Mouse (Mus musculus): ENCODE measurements around the gene Nrxn3.

Gene Nrxn3

GRCm38 (mm10) chr12:90196161-90196560 is 1473.5 kb downstream of the Nrxn3 start:
- DNase-seq: no peak

GRCm38 (mm10) chr12:90197994-90198393 is 1475.3 kb downstream of the Nrxn3 start:
- no peak for DNase-seq

- no peak for DNase-seq
Measured at GRCm38 (mm10) chr12:90202501-90202900, 1479.8 kb downstream of the Nrxn3 start.

GRCm38 (mm10) chr12:90211410-90211809 is 1488.7 kb downstream of the Nrxn3 start:
- no peak for DNase-seq

GRCm38 (mm10) chr12:90217060-90217459 is 1494.4 kb downstream of the Nrxn3 start:
- DNase-seq: no peak

GRCm38 (mm10) chr12:90229062-90229461 is 1506.4 kb downstream of the Nrxn3 start:
- DNase-seq: no peak

- DNase-seq: no peak
Measured at GRCm38 (mm10) chr12:90236093-90236492, 1513.4 kb downstream of the Nrxn3 start.

- no peak for DNase-seq
Measured at GRCm38 (mm10) chr12:90260301-90260700, 1537.6 kb downstream of the Nrxn3 start.

- no peak for DNase-seq
Measured at GRCm38 (mm10) chr12:90268111-90268510, 1545.4 kb downstream of the Nrxn3 start.

GRCm38 (mm10) chr12:90270763-90271379 is 1548.2 kb downstream of the Nrxn3 start:
- no peak for DNase-seq

- DNase-seq: no peak
Measured at GRCm38 (mm10) chr12:90274621-90275236, 1552.1 kb downstream of the Nrxn3 start.

- DNase-seq: no peak
Measured at GRCm38 (mm10) chr12:90281236-90281635, 1558.6 kb downstream of the Nrxn3 start.

GRCm38 (mm10) chr12:90283022-90283421 is 1560.3 kb downstream of the Nrxn3 start:
- no peak for DNase-seq

- DNase-seq: no peak
Measured at GRCm38 (mm10) chr12:90302671-90303070, 1580.0 kb downstream of the Nrxn3 start.

GRCm38 (mm10) chr12:90331806-90332205 is 1609.1 kb downstream of the Nrxn3 start:
- DNase-seq: no peak

- no peak for DNase-seq
Measured at GRCm38 (mm10) chr12:90332459-90332858, 1609.8 kb downstream of the Nrxn3 start.

- no peak for DNase-seq
Measured at GRCm38 (mm10) chr12:90337496-90338228, 1615.0 kb downstream of the Nrxn3 start.

GRCm38 (mm10) chr12:90338229-90338557 is 1615.5 kb downstream of the Nrxn3 start:
- DNase-seq: no peak

Data from thymus, postnatal 14 days (tissue).